Mouse (Mus musculus) embryonic fibroblast, embryonic 13.5 days (primary cell): ENCODE measurements around the gene Akt1. TPM values are rescaled to one million over a fixed set of nuclear protein-coding genes. Genes with fewer than 3 reads are reported as not detected.

Experiments used
- H3K27ac ChIP-seq: 2 replicates; pipeline ENCODE4 v1.5.1; 2012; ENCODE audit warnings: low read length, control low read depth, inconsistent platforms; ENCODE audit not compliant: insufficient read depth
- H3K4me1 ChIP-seq: 2 replicates; pipeline ENCODE4 v1.6.1; 2011; ENCODE audit warnings: low read length; ENCODE audit not compliant: control insufficient read depth, insufficient read depth
- H3K4me3 ChIP-seq: 2 replicates; pipeline ENCODE4 v1.5.1; 2011; ENCODE audit warnings: mild to moderate bottlenecking, control low read depth, low read length; ENCODE audit not compliant: insufficient read depth
- CTCF ChIP-seq: IDR thresholded peaks from 2 replicates; pipeline ENCODE4 v1.5.1; 2011; ENCODE audit warnings: mild to moderate bottlenecking, control low read depth, low read length, moderate library complexity, borderline replicate concordance; ENCODE audit not compliant: insufficient read depth
- POLR2A ChIP-seq: IDR thresholded peaks from 2 replicates; pipeline ENCODE4 v1.6.1; 2011; ENCODE audit warnings: low read depth, mild to moderate bottlenecking, control low read depth, low read length, moderate library complexity
- polyA plus RNA-seq: library from polyadenylated mRNA; stranded (reverse); fragments of >200 nt; gene quantifications from 2 replicates; pipeline ENCODE4 v1.2.4, GENCODE M21; 2011; ENCODE audit warnings: low read depth; ENCODE audit not compliant: missing spikeins, insufficient read length

Gene Akt1
- polyA plus RNA-seq, 1 experiment, result 227 TPM

DNA sequence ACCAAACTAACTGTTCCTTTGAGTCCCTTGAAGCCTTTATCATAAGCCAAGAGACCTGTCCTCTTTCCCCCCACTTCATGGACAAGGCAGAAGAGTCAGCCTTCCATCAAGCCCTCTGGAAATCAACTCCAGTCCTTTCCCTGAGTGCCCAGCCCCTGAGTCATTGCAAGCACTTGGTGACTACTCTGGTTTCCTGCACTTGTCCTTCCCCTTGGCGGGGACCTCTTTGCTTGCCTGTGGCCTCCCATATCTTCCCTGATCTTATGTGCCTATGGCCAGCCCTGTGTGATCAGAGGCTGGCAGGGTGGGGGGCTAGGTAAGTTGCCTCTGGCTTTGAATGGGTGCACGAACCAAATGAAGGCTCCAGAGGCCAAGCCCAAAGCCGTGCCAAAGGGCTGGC lies 52.8 kb downstream of the Akt1 start:
- H3K4me1 ChIP-seq, result peaks cover 19% of the 10 kb centered on the region
- no peak overlapping the region for H3K4me3 ChIP-seq
- TF ChIP-seq CTCF, result no peak
- TF ChIP-seq POLR2A, result no peak
- no peak overlapping the region for H3K27ac ChIP-seq

DNA sequence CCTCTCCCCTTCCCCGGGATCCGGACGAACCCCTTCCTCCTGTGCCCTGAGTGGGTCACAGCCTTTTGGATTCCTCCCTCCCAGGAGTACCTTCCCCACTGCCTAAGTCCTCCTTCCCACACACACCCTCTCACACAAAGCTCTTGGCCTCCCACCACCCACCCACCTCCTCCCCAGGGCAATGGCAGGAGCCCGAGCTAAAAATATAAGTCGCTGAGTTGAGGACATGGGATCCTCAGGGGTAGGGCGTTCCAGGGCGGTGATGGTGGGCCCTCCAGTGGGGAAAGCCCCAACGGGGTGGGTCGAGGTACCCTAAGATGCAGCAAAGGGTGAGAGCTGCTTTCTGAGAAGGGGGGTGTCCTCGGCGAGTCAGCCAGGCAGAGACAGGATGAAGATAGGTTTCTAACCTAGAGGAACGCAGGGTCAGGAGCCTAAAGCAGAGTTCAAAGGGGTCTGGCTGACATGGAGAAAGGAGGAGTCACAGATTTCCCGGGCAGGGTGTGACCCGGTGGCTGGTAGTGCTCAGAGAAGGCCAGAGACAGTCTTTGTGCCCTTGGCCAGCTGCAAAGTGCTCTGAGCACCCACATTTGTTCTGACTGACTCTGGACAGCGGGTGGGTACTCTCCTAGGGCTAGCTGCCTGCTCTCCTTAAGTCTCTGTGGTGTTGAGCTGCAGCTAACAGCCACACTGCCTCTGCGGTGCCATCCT lies 54.2 kb downstream of the Akt1 start:
- peaks cover 19% of the 10 kb centered on the region for H3K4me1 ChIP-seq
- peak overlapping the region; percentile 15 for H3K4me3 ChIP-seq
- no peak for TF ChIP-seq CTCF
- TF ChIP-seq POLR2A, result no peak
- no peak overlapping the region for H3K27ac ChIP-seq

DNA sequence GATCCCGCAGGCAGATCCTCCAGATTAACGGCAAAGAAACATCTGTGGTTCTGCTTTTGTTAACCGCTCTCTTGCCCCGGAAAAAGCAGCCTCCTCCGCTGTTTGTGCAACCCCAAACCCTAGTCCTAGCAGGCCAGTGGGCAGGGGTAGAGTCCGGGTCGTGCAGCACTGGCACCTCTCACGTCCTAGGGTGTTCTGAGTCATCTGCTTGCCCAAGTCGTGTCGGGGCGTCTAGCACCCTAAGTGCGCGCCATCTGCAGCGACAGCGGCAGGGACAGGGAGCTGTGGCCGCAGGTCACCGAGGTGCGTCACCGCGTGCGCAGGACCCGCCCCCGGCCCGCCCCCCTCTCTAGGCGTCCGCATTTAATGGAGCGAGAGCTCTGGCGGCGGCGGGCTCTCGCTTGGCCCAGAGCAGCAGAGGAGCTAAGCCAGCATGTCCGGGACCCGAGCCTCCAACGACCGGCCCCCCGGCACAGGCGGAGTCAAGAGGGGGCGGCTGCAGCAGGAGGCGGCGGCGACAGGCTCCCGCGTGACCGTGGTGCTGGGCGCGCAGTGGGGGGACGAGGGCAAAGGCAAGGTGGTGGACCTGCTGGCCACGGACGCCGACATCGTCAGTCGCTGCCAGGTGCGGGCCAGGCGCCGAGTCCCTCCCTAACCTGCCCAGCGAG lies 54.9 kb downstream of the Akt1 start, which contains the start of gene Adssl1:
TSS of gene Adssl1 (plus strand) at position 360 of the 668 bp plus-strand sequence.
- Histone ChIP-seq H3K4me3 (peak within 1 kb of the TSS; percentile 15), H3K27ac (no peak within 1 kb of the TSS), H3K4me1 (peaks cover 19% of the 10 kb centered on the region)
- TF ChIP-seq POLR2A (peak; percentile 71; the same call in 1 of the 2 replicates), CTCF (no peak)

DNA sequence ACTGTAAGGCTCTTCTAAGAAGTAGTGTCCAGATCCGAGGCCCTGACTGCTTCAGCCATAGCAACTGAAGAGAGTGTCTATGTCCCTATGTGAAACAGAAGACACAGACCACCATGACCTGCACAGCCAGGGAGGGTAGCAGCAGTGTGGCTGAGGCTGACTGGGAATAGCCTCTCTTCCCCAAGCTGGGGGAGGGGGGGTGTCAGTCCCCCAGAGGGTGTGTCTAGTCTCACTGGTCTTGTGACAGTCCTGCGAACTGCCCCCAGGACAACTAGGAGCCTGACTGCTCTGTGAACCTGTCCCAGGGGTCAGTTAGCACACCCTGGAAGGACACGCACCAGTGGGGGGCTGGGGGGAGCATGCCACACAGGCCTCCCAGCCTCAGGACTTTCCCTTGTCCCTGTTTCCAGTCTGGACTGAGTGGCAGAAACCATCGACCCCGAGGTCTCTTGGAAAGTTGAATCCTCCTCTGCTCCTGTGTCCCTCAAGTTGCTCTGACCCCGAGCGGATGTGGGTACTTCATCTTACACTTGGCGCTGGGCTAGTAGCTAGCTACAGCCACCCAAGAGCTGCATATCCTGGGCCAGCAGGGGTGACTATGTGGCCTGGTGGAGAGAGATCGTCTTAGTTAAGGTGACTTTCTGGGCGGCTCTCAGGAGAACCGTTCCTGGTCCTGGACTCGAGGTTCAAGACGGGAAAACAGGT lies 55.6 kb downstream of the Akt1 start:
- peaks cover 19% of the 10 kb centered on the region for H3K4me1 ChIP-seq
- H3K4me3 ChIP-seq, result no peak overlapping the region
- no peak for TF ChIP-seq CTCF
- TF ChIP-seq POLR2A, result no peak
- H3K27ac ChIP-seq, result no peak overlapping the region

DNA sequence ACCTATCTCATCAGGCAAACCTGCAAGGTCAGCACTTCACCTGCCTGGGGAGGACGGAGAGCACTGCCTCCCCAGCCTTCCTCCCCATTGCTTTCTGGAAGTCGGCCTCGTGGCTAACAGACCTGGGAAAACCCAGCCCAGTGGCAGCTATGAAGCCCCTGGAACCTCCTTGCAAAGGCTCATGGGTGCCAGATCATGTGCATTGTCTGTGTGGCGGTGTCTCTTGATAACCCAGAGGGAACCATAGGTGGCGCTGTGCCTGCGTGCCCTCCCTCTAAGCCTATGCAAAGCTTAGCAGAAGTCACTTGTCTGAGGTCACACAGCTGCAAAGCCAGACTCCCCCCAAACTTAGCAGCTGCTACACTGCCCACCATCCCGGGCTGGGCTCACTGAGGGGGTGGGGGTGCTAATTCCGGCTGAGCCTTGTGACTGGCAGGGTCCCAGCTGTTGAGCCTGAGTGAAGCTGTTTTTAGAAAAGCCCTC lies 56.7 kb downstream of the Akt1 start:
- peaks cover 19% of the 10 kb centered on the region for H3K4me1 ChIP-seq
- TF ChIP-seq POLR2A (no peak), CTCF (peak; percentile 79; the same call in 1 of the 2 replicates)
- no peak overlapping the region for H3K4me3 ChIP-seq
- H3K27ac ChIP-seq, result no peak overlapping the region

GRCm38 (mm10) chr12:112617184-112617583 lies 57.5 kb downstream of the Akt1 start:
- Histone ChIP-seq H3K4me1 (peaks cover 19% of the 10 kb centered on the region), H3K4me3 (no peak overlapping the region), H3K27ac (0 out of 2 replicates have a peak overlapping the region, but pooled peaks have one; percentile 22)
- no peak for TF ChIP-seq CTCF
- TF ChIP-seq POLR2A, result no peak

DNA sequence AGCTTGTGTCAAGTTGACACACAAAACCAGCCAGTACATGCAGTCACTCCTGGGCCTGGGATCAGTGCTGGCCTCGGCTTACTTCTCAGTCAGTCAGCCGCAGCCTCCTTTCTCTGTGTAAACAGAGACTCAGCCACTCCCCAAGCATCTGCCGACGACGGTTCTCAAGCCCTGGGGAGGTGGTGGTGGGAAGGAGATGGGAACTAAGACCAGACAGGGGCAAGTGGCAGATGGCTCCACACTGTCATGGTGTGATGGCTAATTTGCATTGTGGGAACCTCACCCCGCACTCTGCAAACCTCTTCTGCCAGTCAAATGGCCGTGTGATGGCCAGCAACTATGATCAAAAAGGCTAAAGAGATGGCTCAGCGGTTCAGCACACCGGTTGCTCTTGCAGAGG lies 58.0 kb downstream of the Akt1 start:
- Histone ChIP-seq H3K27ac (peak overlapping the region; percentile 22; the same call in 1 of the 2 replicates), H3K4me3 (no peak overlapping the region), H3K4me1 (peaks cover 14% of the 10 kb centered on the region)
- TF ChIP-seq CTCF (no peak), POLR2A (no peak)

DNA sequence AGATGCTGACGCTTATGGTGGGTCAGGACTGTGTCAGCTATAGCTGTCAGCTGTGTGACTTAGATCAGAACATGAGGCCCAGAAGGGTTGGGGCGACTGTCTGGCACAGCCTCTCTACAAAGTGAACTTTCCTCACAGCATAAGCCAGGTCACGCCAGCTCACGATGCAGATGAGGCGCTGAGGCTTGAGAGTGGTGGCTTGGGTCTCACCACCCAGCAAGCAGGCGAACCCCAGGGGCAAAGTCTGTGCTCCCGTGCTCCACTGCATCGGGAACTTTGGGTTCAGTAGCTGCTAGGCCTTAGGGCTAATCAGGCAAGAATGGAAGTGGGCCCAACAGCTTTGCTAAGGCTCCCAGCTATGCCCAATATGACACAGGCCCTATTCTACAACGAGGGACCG lies 65.7 kb downstream of the Akt1 start:
- Histone ChIP-seq H3K4me3 (no peak overlapping the region), H3K4me1 (0 out of 2 replicates have a peak, but pooled peaks cover 2% of the 10 kb centered on the region), H3K27ac (no peak overlapping the region)
- TF ChIP-seq CTCF (no peak), POLR2A (no peak)

GRCm38 (mm10) chr12:112606998-112607397 lies 67.7 kb downstream of the Akt1 start:
- Histone ChIP-seq H3K4me3 (no peak overlapping the region), H3K4me1 (0 out of 2 replicates have a peak, but pooled peaks cover 2% of the 10 kb centered on the region), H3K27ac (no peak overlapping the region)
- no peak for TF ChIP-seq POLR2A
- no peak for TF ChIP-seq CTCF
